Mouse (Mus musculus) cerebellum, adult 2 months (tissue): ENCODE data around the gene Car10.

Source experiments
- CTCF ChIP-seq: fragments of 200-500 bp; IDR thresholded peaks from 2 replicates; pipeline ENCODE4 v1.5.1; 2011; ENCODE audit warnings: low read depth, mild to moderate bottlenecking, control low read depth, low read length, moderate library complexity, borderline replicate concordance; ENCODE audit not compliant: insufficient read depth
- POLR2A ChIP-seq: fragments of 200-500 bp; IDR thresholded peaks from 2 replicates; pipeline ENCODE4 v1.6.1; 2011; ENCODE audit warnings: low read length, control low read depth, borderline replicate concordance; ENCODE audit not compliant: insufficient read depth

DNA sequence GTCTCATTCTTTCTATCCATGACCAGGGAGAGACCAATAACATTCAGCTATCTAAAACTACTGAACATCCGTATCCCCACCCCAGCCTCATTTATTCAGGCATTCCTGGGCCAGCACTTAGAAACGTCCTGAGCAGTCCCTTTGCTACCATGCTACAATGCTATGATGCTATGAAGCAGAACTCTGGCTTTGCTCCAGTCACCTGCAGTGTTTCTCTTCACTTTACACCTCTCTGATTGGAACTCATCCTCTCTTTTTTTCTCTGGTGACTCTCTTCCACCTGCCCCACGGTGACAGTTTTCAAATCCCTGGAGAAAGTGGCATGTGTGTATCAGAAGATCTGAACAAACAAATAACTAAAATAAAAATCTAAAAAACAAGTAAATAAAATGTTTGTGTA lies 541.6 kb downstream of the Car10 start:
- TF ChIP-seq CTCF (no peak), POLR2A (no peak)
